Mouse (Mus musculus) intestine, postnatal 0 days (tissue): Measurements from ENCODE around the gene Tmem138. TPM values are rescaled to one million over a fixed set of nuclear protein-coding genes. Genes with fewer than 3 reads are reported as not detected.
A peak's percentile ranks its signal among the peaks of the same experiment; 100 is the strongest.

Experiments
- ATAC-seq: fragments of 200-750 bp; cut with Nextera tagmentation; 2 replicates; pipeline ENCODE4 v1.8.0; 2017; ENCODE audit warnings: mild to moderate bottlenecking, moderate TSS enrichment, moderate library complexity
- H3K27ac ChIP-seq: fragments of 300-500 bp; sonication (generic); 2 replicates; pipeline ENCODE4 v1.5.1; 2014; ENCODE audit warnings: mild to moderate bottlenecking, low read depth, low read length, moderate library complexity
- H3K27me3 ChIP-seq: fragments of 300-500 bp; sonication (generic); replicated peaks from 2 replicates; pipeline ENCODE4 v1.6.1; 2014; ENCODE audit warnings: low read length, mixed read lengths; ENCODE audit not compliant: control insufficient read depth, insufficient read depth
- H3K36me3 ChIP-seq: fragments of 300-500 bp; sonication (generic); 2 replicates; pipeline ENCODE4 v1.6.1; 2014; ENCODE audit warnings: mild to moderate bottlenecking, moderate library complexity; ENCODE audit not compliant: control insufficient read depth, insufficient read depth
- H3K4me1 ChIP-seq: fragments of 300-500 bp; sonication (generic); replicated peaks from 2 replicates; pipeline ENCODE4 v1.6.1; 2014; ENCODE audit warnings: antibody characterized with exemption, low read length, mixed read lengths; ENCODE audit not compliant: control insufficient read depth, insufficient read depth
- H3K4me2 ChIP-seq: fragments of 300-500 bp; sonication (generic); replicated peaks from 2 replicates; pipeline ENCODE4 v1.6.1; 2014; ENCODE audit warnings: low read depth, mild to moderate bottlenecking, moderate library complexity
- H3K4me3 ChIP-seq: fragments of 300-500 bp; sonication (generic); 2 replicates; pipeline ENCODE4 v1.5.1; 2014; ENCODE audit warnings: low read depth, low read length
- H3K9ac ChIP-seq: fragments of 300-500 bp; sonication (generic); 2 replicates; pipeline ENCODE4 v1.6.1; 2014; ENCODE audit warnings: mild to moderate bottlenecking, low read depth, low read length
- H3K9me3 ChIP-seq: fragments of 300-500 bp; sonication (generic); 2 replicates; pipeline ENCODE4 v1.6.1; 2016; ENCODE audit warnings: mixed run types; ENCODE audit not compliant: control insufficient read depth
- CTCF ChIP-seq: sonication (generic); IDR thresholded peaks from 2 replicates; pipeline ENCODE4 v1.5.1; 2016; ENCODE audit warnings: low read depth, mild to moderate bottlenecking, control low read depth, antibody characterized with exemption, moderate library complexity
- WGBS: fragments of 180-500 bp; shearing (Covaris S2); extraction: QIAGEN DNeasy Blood & Tissue Kit; methylation state at CpG from one replicate; pipeline ENCODE4 v1.1.7; 2014; 5-methylcytosine and 5-hydroxymethylcytosine counted together
- polyA plus RNA-seq: library from polyadenylated mRNA; unstranded; fragments of >200 nt; fragmentation: Nextera tagmentation; extraction: Ambion mirVana; gene quantifications from 2 replicates; pipeline ENCODE4 v1.2.1, GENCODE M21; 2015

Gene Tmem138
- polyA plus RNA-seq, 1 experiment from 2014 or later = 10.7 TPM

GRCm38 (mm10) chr19:10590301-10590700 lies 13.1 kb upstream of the Tmem138 start:
- H3K4me3 ChIP-seq = no peak overlapping the region
- H3K9me3 ChIP-seq = no peaks in the 10 kb centered on the region
- H3K27ac ChIP-seq = no peak overlapping the region
- H3K9ac ChIP-seq = no peak overlapping the region
- H3K27me3 ChIP-seq = no peaks in the 10 kb centered on the region
- peaks cover 49% of the 10 kb centered on the region for H3K36me3 ChIP-seq
- no peaks in the 10 kb centered on the region for H3K4me1 ChIP-seq
- no peak overlapping the region for H3K4me2 ChIP-seq
- WGBS = 63% methylated on average over 3 of the region's 3 CpGs
- TF ChIP-seq CTCF = no peak
- no peak for ATAC-seq

GRCm38 (mm10) chr19:10589127-10589857 lies 12.1 kb upstream of the Tmem138 start:
- TF ChIP-seq CTCF = no peak
- H3K4me1 ChIP-seq = no peaks in the 10 kb centered on the region
- no peak overlapping the region for H3K4me2 ChIP-seq
- no peaks in the 10 kb centered on the region for H3K27me3 ChIP-seq
- no peak; the same call in 1 of the 2 replicates for ATAC-seq
- no peaks in the 10 kb centered on the region for H3K9me3 ChIP-seq
- 61% methylated on average over 5 of the region's 5 CpGs for WGBS
- H3K4me3 ChIP-seq = no peak overlapping the region
- 0 out of 2 replicates have a peak overlapping the region, but pooled peaks have one; percentile 7 for H3K9ac ChIP-seq
- H3K27ac ChIP-seq = 0 out of 2 replicates have a peak overlapping the region, but pooled peaks have one; percentile 35
- peaks cover 38% of the 10 kb centered on the region for H3K36me3 ChIP-seq

GRCm38 (mm10) chr19:10587231-10587630 lies 10.1 kb upstream of the Tmem138 start:
- no peak overlapping the region for H3K4me2 ChIP-seq
- no peaks in the 10 kb centered on the region for H3K27me3 ChIP-seq
- H3K27ac ChIP-seq = no peak overlapping the region
- no peak overlapping the region for H3K4me3 ChIP-seq
- TF ChIP-seq CTCF = no peak
- peaks cover 22% of the 10 kb centered on the region for H3K36me3 ChIP-seq
- 81% methylated on average over 8 of the region's 8 CpGs for whole genome bisulfite sequencing
- H3K9me3 ChIP-seq = no peaks in the 10 kb centered on the region
- no peaks in the 10 kb centered on the region for H3K4me1 ChIP-seq
- no peak overlapping the region for H3K9ac ChIP-seq
- ATAC-seq = no peak

GRCm38 (mm10) chr19:10585112-10585511 lies 8.0 kb upstream of the Tmem138 start:
- peak; percentile 15; the same call in 1 of the 2 replicates for TF ChIP-seq CTCF
- 27% methylated on average over 8 of the region's 8 CpGs for WGBS
- peak overlapping the region; percentile 50 for H3K4me2 ChIP-seq
- no peak overlapping the region for H3K4me3 ChIP-seq
- no peak overlapping the region for H3K27ac ChIP-seq
- ATAC-seq = peak; percentile 85
- peaks cover 20% of the 10 kb centered on the region for H3K36me3 ChIP-seq
- no peaks in the 10 kb centered on the region for H3K4me1 ChIP-seq
- H3K9me3 ChIP-seq = no peaks in the 10 kb centered on the region
- H3K9ac ChIP-seq = no peak overlapping the region
- H3K27me3 ChIP-seq = no peaks in the 10 kb centered on the region

- H3K9me3 ChIP-seq = no peaks in the 10 kb centered on the region
- ATAC-seq = no peak
- H3K4me3 ChIP-seq = no peak overlapping the region
- TF ChIP-seq CTCF = no peak
- peaks cover 15% of the 10 kb centered on the region for H3K36me3 ChIP-seq
- no peak overlapping the region for H3K9ac ChIP-seq
- no peak overlapping the region for H3K4me2 ChIP-seq
- no peak overlapping the region for H3K27ac ChIP-seq
- H3K27me3 ChIP-seq = no peaks in the 10 kb centered on the region
- no peaks in the 10 kb centered on the region for H3K4me1 ChIP-seq
- WGBS = 56% methylated on average over 7 of the region's 7 CpGs
These were observed 6.5 kb upstream of the Tmem138 start for GRCm38 (mm10) chr19:10583550-10584146.

GRCm38 (mm10) chr19:10581984-10582383 lies 4.8 kb upstream of the Tmem138 start:
- Histone ChIP-seq H3K9ac (no peak overlapping the region), H3K4me2 (no peak overlapping the region), H3K27me3 (no peaks in the 10 kb centered on the region), H3K9me3 (no peaks in the 10 kb centered on the region), H3K36me3 (peaks cover 5% of the 10 kb centered on the region; the same call in 1 of the 2 replicates), H3K4me1 (0 out of 2 replicates have a peak, but pooled peaks cover 7% of the 10 kb centered on the region), H3K4me3 (no peak overlapping the region), H3K27ac (no peak overlapping the region)
- ATAC-seq = no peak
- no peak for TF ChIP-seq CTCF
- 79% methylated on average over 6 of the region's 6 CpGs for WGBS
